Mouse (Mus musculus): ENCODE measurements at regions not wholly inside any gene's neighbourhood (a gene's known extent, or its start where the extent isn't known, plus 50 kb on each side); places are given as distances from the start of the nearest gene placed in this dataset.
A peak's percentile ranks its signal among the peaks of the same experiment; 100 is the strongest.

- no peak overlapping the region for H3K4me3 ChIP-seq (ENCODE audit: insufficient read depth, low read length)
- H3K4me1 ChIP-seq (ENCODE audit: control insufficient read depth, insufficient read depth, low read length) = peaks cover 10% of the 10 kb centered on the region; the same call in 1 of the 2 replicates
- no peak for TF ChIP-seq CTCF (IDR thresholded peaks at IDR 0.05; ENCODE audit: borderline replicate concordance, insufficient read depth, low read length)
- no peak for TF ChIP-seq POLR2A (IDR thresholded peaks at IDR 0.05; ENCODE audit: low read depth, low read length)
- H3K27ac ChIP-seq (ENCODE audit: insufficient read depth, low read length) = peak overlapping the region; percentile 92
These were observed 52.6 kb upstream of the Prss23 start for GRCm38 (mm10) chr7:89579539-89579938.

Measured in embryonic fibroblast, embryonic 13.5 days (primary cell).